Mouse (Mus musculus) heart, embryonic 12.5 days (tissue): ENCODE measurements at regions not wholly inside any gene's neighbourhood (a gene's known extent, or its start where the extent isn't known, plus 50 kb on each side); places are given as distances from the start of the nearest gene placed in this dataset.

ENCODE experiments used
- ATAC-seq: fragments of 200-750 bp; cut with Nextera tagmentation; 2 replicates; pipeline ENCODE4 v1.8.0; 2017; ENCODE audit warnings: moderate TSS enrichment, moderate library complexity; ENCODE audit not compliant: insufficient number of reproducible peaks, low FRiP score
- H3K27ac ChIP-seq: fragments of 300-500 bp; sonication (generic); 2 replicates; pipeline ENCODE4 v1.5.1; 2016; ENCODE audit warnings: mild to moderate bottlenecking, moderate library complexity; ENCODE audit not compliant: poor library complexity, severe bottlenecking
- H3K27me3 ChIP-seq: fragments of 300-500 bp; sonication (generic); replicated peaks from 2 replicates; pipeline ENCODE4 v1.6.1; 2016; ENCODE audit warnings: mild to moderate bottlenecking, moderate library complexity
- H3K36me3 ChIP-seq: fragments of 300-500 bp; sonication (generic); 2 replicates; pipeline ENCODE4 v1.6.1; 2016; ENCODE audit warnings: mild to moderate bottlenecking, moderate library complexity
- H3K4me1 ChIP-seq: fragments of 300-500 bp; sonication (generic); replicated peaks from 2 replicates; pipeline ENCODE4 v1.6.1; 2016; ENCODE audit warnings: mild to moderate bottlenecking
- H3K4me2 ChIP-seq: fragments of 300-500 bp; sonication (generic); 2 replicates; pipeline ENCODE4 v1.6.1; 2016; ENCODE audit warnings: mild to moderate bottlenecking, moderate library complexity
- H3K4me3 ChIP-seq: fragments of 300-500 bp; sonication (generic); 2 replicates; pipeline ENCODE4 v1.5.1; 2016; ENCODE audit warnings: mild to moderate bottlenecking
- H3K9ac ChIP-seq: fragments of 300-500 bp; sonication (generic); 2 replicates; pipeline ENCODE4 v1.6.1; 2016; ENCODE audit warnings: mild to moderate bottlenecking, moderate library complexity
- H3K9me3 ChIP-seq: fragments of 300-500 bp; sonication (generic); replicated peaks from 2 replicates; pipeline ENCODE4 v1.6.1; 2016; ENCODE audit warnings: mild to moderate bottlenecking, moderate library complexity
- WGBS: fragments of 180-500 bp; shearing (Covaris S2); methylation state at CpG from one replicate; pipeline ENCODE4 v1.1.7; 2016; 5-methylcytosine and 5-hydroxymethylcytosine counted together

DNA sequence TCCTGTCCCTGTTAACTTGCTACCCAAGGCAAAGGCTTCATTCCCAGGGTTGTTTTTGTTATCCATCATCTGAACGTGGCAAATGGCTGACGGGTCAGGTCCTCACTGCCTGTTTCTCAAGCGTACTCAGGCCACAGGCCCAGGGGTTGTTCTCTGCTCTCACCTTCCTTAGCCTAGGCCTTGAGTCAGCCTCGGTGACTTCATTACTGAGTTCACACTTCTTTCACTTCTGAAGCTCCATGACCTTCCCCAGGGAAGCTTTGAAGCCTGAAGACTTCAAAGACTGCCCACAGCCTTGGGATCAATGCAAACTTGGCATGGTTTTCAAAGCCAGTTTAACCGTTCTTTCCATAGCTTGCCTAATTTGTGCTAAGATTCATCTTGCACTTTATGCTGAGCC lies 145.3 kb upstream of the 9630041A04Rik start:
- Histone ChIP-seq H3K4me1 (no peaks in the 10 kb centered on the region), H3K27ac (no peak overlapping the region), H3K9ac (no peak overlapping the region), H3K27me3 (no peaks in the 10 kb centered on the region), H3K9me3 (0 out of 2 replicates have a peak, but pooled peaks cover 5% of the 10 kb centered on the region), H3K4me3 (no peak overlapping the region), H3K36me3 (no peaks in the 10 kb centered on the region), H3K4me2 (no peak overlapping the region)
- ATAC-seq, result no peak
- 42% methylated on average over 5 of the region's 5 CpGs for WGBS

- ATAC-seq, result no peak
- Histone ChIP-seq H3K4me1 (no peaks in the 10 kb centered on the region), H3K9ac (no peak overlapping the region), H3K9me3 (0 out of 2 replicates have a peak, but pooled peaks cover 5% of the 10 kb centered on the region), H3K4me3 (no peak overlapping the region), H3K4me2 (no peak overlapping the region), H3K27ac (no peak overlapping the region), H3K27me3 (no peaks in the 10 kb centered on the region), H3K36me3 (no peaks in the 10 kb centered on the region)
- 77% methylated on average over 5 of the region's 5 CpGs for WGBS
Observed at GRCm38 (mm10) chr9:101714805-101715204, 146.8 kb upstream of the 9630041A04Rik start.

DNA sequence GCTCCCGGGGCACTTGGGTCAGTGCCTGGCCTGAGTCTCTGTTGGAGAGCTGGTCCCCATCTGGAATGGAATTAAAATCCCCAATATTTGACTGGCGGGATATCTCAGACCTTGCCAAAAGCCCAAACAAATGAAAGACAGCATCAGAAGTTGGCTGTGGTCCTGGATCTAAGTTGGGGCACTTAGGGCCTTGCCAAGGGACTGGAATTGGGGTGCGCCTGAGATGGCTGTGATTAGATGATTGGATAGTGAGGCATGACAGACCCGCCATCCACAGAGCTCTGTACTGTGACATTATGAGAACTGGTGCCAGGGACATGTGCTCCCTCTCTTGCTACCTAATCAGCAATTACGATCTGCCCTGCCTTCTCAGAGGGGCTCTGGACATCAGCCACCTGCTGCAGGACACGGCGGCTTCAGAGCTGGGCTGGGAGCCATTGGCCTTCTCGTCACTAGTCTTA lies 151.0 kb upstream of the 9630041A04Rik start:
- no peak overlapping the region for H3K4me3 ChIP-seq
- no peak for ATAC-seq
- H3K36me3 ChIP-seq, result no peaks in the 10 kb centered on the region
- H3K4me1 ChIP-seq, result no peaks in the 10 kb centered on the region
- no peak overlapping the region for H3K27ac ChIP-seq
- no peak overlapping the region for H3K4me2 ChIP-seq
- H3K9me3 ChIP-seq, result 0 out of 2 replicates have a peak, but pooled peaks cover 5% of the 10 kb centered on the region
- no peak overlapping the region for H3K9ac ChIP-seq
- WGBS, result 76% methylated on average over 8 of the region's 8 CpGs
- no peaks in the 10 kb centered on the region for H3K27me3 ChIP-seq

GRCm38 (mm10) chr9:101700368-101700767 lies 161.3 kb upstream of the 9630041A04Rik start:
- no peak overlapping the region for H3K4me3 ChIP-seq
- no peak for ATAC-seq
- no peak overlapping the region for H3K4me2 ChIP-seq
- no peaks in the 10 kb centered on the region for H3K36me3 ChIP-seq
- H3K4me1 ChIP-seq, result no peaks in the 10 kb centered on the region
- H3K9me3 ChIP-seq, result no peaks in the 10 kb centered on the region
- no peak overlapping the region for H3K27ac ChIP-seq
- no peak overlapping the region for H3K9ac ChIP-seq
- 67% methylated on average over 7 of the region's 7 CpGs for WGBS
- 0 out of 2 replicates have a peak, but pooled peaks cover 8% of the 10 kb centered on the region for H3K27me3 ChIP-seq

- Histone ChIP-seq H3K27me3 (peaks cover 23% of the 10 kb centered on the region), H3K36me3 (no peaks in the 10 kb centered on the region), H3K9me3 (no peaks in the 10 kb centered on the region), H3K4me2 (no peak overlapping the region), H3K4me3 (no peak overlapping the region), H3K9ac (no peak overlapping the region), H3K27ac (no peak overlapping the region), H3K4me1 (no peaks in the 10 kb centered on the region)
- ATAC-seq, result no peak
- WGBS, result 75% methylated on average over 5 of the region's 5 CpGs
Observed at GRCm38 (mm10) chr9:101694054-101694453, 167.6 kb upstream of the 9630041A04Rik start.

DNA sequence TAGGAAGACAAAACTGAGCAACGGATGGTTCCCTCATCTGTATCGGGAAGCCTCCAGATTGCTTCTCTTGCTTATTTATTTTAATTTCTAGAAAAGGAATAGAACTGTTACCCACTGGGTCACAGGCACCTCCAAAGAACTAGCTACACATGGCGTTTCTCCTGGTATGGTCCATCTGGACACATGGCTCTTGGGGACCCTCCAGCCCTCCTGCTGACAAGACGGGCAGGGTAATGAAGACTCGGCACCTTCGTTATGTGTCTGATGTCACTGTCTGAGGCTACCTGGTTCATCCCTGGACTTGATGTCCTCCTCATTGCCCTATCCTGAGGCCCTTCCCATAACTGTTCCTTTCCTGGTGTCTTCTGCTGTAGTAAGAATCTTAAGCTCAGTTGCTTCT lies 170.3 kb upstream of the 9630041A04Rik start:
- Histone ChIP-seq H3K4me3 (no peak overlapping the region), H3K4me2 (no peak overlapping the region), H3K9me3 (no peaks in the 10 kb centered on the region), H3K4me1 (no peaks in the 10 kb centered on the region), H3K27ac (no peak overlapping the region), H3K9ac (no peak overlapping the region), H3K27me3 (peaks cover 30% of the 10 kb centered on the region), H3K36me3 (no peaks in the 10 kb centered on the region)
- WGBS, result 84% methylated on average over 6 of the region's 6 CpGs
- ATAC-seq, result no peak

DNA sequence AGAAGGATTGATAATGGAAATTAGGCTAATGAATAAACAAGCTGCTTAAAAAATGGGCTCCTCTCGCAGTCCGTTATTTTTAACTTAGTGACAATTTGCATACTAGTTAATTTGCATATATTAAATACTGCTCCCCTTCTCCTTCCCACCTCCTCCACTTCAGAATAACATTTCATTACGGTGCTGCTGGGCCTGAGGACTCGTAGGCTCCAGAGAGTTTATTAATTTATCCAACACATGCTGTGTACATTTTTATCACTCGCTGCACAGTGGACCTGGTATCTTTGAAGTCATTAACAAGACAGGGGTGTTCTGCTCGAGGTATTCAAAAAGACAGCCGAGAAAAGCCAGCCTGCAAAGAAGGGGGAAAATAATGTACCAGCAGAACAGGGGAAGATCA lies 170.7 kb upstream of the 9630041A04Rik start:
- Histone ChIP-seq H3K4me3 (no peak overlapping the region), H3K9ac (no peak overlapping the region), H3K27me3 (peaks cover 30% of the 10 kb centered on the region), H3K9me3 (no peaks in the 10 kb centered on the region), H3K4me2 (no peak overlapping the region), H3K4me1 (no peaks in the 10 kb centered on the region), H3K27ac (no peak overlapping the region), H3K36me3 (no peaks in the 10 kb centered on the region)
- 63% methylated on average over 7 of the region's 7 CpGs for WGBS
- no peak for ATAC-seq

GRCm38 (mm10) chr9:101690402-101690861 lies 171.2 kb upstream of the 9630041A04Rik start:
- 26% methylated on average over 12 of the region's 12 CpGs for WGBS
- no peak for ATAC-seq
- no peak overlapping the region for H3K9ac ChIP-seq

GRCm38 (mm10) chr9:101689532-101690401 lies 171.9 kb upstream of the 9630041A04Rik start:
- H3K9ac ChIP-seq, result no peak overlapping the region
- no peaks in the 10 kb centered on the region for H3K36me3 ChIP-seq
- WGBS, result 14% methylated on average over 11 of the region's 11 CpGs
- no peak overlapping the region for H3K4me2 ChIP-seq
- H3K27me3 ChIP-seq, result peaks cover 30% of the 10 kb centered on the region
- H3K4me1 ChIP-seq, result no peaks in the 10 kb centered on the region
- no peaks in the 10 kb centered on the region for H3K9me3 ChIP-seq
- no peak overlapping the region for H3K4me3 ChIP-seq
- H3K27ac ChIP-seq, result no peak overlapping the region
- no peak for ATAC-seq

More at GRCm38 (mm10) chr9:101690402-101690861, 171.2 kb upstream of the 9630041A04Rik start:
- no peaks in the 10 kb centered on the region for H3K9me3 ChIP-seq
- no peaks in the 10 kb centered on the region for H3K4me1 ChIP-seq
- H3K4me3 ChIP-seq, result no peak overlapping the region
- H3K36me3 ChIP-seq, result no peaks in the 10 kb centered on the region
- H3K4me2 ChIP-seq, result peak overlapping the region; percentile 18
- no peak overlapping the region for H3K27ac ChIP-seq
- peaks cover 30% of the 10 kb centered on the region for H3K27me3 ChIP-seq

DNA sequence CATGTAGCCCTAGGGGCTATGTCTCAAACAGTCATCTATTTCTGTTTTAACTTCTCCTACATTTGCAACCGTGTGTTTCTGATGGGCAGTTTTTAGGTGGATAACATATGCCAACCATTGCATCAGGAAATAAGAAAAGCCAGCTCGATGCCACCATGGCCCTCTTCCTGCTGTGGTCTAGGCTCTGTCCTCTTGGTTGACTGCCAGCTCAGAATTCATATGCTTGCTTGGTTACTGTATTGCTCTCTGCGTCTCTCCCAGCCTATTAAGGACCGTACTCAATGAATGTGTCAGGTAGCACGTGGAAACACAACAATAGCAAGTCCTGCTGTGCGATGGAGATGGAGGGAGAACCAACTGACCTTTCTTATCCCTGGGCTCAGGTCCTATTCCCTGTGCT lies 174.4 kb upstream of the 9630041A04Rik start:
- H3K4me1 ChIP-seq, result no peaks in the 10 kb centered on the region
- peaks cover 30% of the 10 kb centered on the region for H3K27me3 ChIP-seq
- no peak overlapping the region for H3K4me3 ChIP-seq
- H3K9ac ChIP-seq, result no peak overlapping the region
- no peak overlapping the region for H3K27ac ChIP-seq
- no peaks in the 10 kb centered on the region for H3K9me3 ChIP-seq
- 81% methylated on average over 6 of the region's 6 CpGs for WGBS
- H3K4me2 ChIP-seq, result no peak overlapping the region
- ATAC-seq, result no peak
- no peaks in the 10 kb centered on the region for H3K36me3 ChIP-seq

DNA sequence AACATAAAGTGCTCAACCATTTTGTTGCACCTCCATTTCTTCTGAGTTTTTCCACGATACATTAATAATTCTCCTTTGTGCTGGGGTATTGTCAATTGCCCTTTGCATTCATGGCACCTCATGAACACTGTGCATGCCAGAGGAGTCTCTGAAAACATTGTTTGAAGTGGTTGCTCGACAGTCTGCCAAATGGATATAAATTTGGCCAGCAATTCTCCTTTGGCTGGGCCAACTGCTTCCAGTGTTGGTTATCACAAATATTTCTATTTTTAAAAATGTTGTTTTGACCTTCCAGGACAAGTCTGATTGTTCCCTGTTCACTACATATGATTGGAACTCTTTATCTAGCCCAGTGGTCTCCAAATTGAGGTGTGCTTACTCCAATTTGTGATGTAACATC lies 184.1 kb upstream of the 9630041A04Rik start:
- no peak for ATAC-seq
- Histone ChIP-seq H3K27ac (no peak overlapping the region), H3K27me3 (no peaks in the 10 kb centered on the region), H3K9me3 (no peaks in the 10 kb centered on the region), H3K9ac (no peak overlapping the region), H3K4me1 (no peaks in the 10 kb centered on the region), H3K4me2 (no peak overlapping the region), H3K4me3 (no peak overlapping the region), H3K36me3 (no peaks in the 10 kb centered on the region)
- WGBS, result 73% methylated on average over 2 of the region's 2 CpGs
